Mouse (Mus musculus) hindbrain, embryonic 13.5 days (tissue): ENCODE results near the gene G3bp2. TPM values are rescaled to one million over a fixed set of nuclear protein-coding genes. Genes with fewer than 3 reads are reported as not detected.
A peak's percentile ranks its signal among the peaks of the same experiment; 100 is the strongest.

Source experiments
- ATAC-seq: fragments of 200-750 bp; cut with Nextera tagmentation; 2 replicates; pipeline ENCODE4 v1.8.0; 2017; ENCODE audit warnings: moderate TSS enrichment; ENCODE audit not compliant: low FRiP score
- H3K27ac ChIP-seq: fragments of 300-500 bp; sonication (generic); 2 replicates; pipeline ENCODE4 v1.5.1; 2015; ENCODE audit warnings: inconsistent platforms, mild to moderate bottlenecking, moderate library complexity
- H3K27me3 ChIP-seq: fragments of 300-500 bp; sonication (generic); 2 replicates; pipeline ENCODE4 v1.6.1; 2015; ENCODE audit warnings: mild to moderate bottlenecking, inconsistent platforms
- H3K36me3 ChIP-seq: fragments of 300-500 bp; sonication (generic); 2 replicates; pipeline ENCODE4 v1.6.1; 2015; ENCODE audit warnings: mild to moderate bottlenecking, inconsistent platforms
- H3K4me1 ChIP-seq: fragments of 300-500 bp; sonication (generic); replicated peaks from 2 replicates; pipeline ENCODE4 v1.6.1; 2015; ENCODE audit warnings: inconsistent platforms
- H3K4me2 ChIP-seq: fragments of 300-500 bp; sonication (generic); 2 replicates; pipeline ENCODE4 v1.6.1; 2015; ENCODE audit warnings: inconsistent platforms, mild to moderate bottlenecking, moderate library complexity
- H3K4me3 ChIP-seq: fragments of 300-500 bp; sonication (generic); 2 replicates; pipeline ENCODE4 v1.5.1; 2015; ENCODE audit warnings: mild to moderate bottlenecking, inconsistent platforms
- H3K9ac ChIP-seq: fragments of 300-500 bp; sonication (generic); 2 replicates; pipeline ENCODE4 v1.6.1; 2015; ENCODE audit warnings: mild to moderate bottlenecking, inconsistent platforms
- H3K9me3 ChIP-seq: fragments of 300-500 bp; sonication (generic); 2 replicates; pipeline ENCODE4 v1.6.1; 2016; ENCODE audit warnings: inconsistent platforms
- WGBS: fragments of 180-500 bp; shearing (Covaris S2); methylation state at CpG from one replicate; pipeline ENCODE4 v1.1.7; 2015; 5-methylcytosine and 5-hydroxymethylcytosine counted together
- polyA plus RNA-seq: library from polyadenylated mRNA; unstranded; fragments of >200 nt; fragmentation: Nextera tagmentation; extraction: Ambion mirVana; gene quantifications from 2 replicates; pipeline ENCODE4 v1.2.1, GENCODE M21; 2015

The G3bp2 gene
- polyA plus RNA-seq, 1 experiment from 2014 or later = 425 TPM

- H3K9me3 ChIP-seq = no peaks in the 10 kb centered on the region
These were observed 13.3 kb upstream of the G3bp2 start for GRCm38 (mm10) chr5:92096786-92097185.

GRCm38 (mm10) chr5:92094062-92094415, 10.5 kb upstream of the G3bp2 start:
- Histone ChIP-seq H3K4me1 (peaks cover 8% of the 10 kb centered on the region), H3K27ac (no peak overlapping the region), H3K36me3 (0 out of 2 replicates have a peak, but pooled peaks cover 4% of the 10 kb centered on the region), H3K9ac (no peak overlapping the region), H3K27me3 (no peaks in the 10 kb centered on the region), H3K9me3 (no peaks in the 10 kb centered on the region), H3K4me3 (no peak overlapping the region), H3K4me2 (no peak overlapping the region)
- WGBS = 90% methylated on average over 3 of the region's 3 CpGs
- ATAC-seq = no peak

More at GRCm38 (mm10) chr5:92096786-92097185, 13.3 kb upstream of the G3bp2 start:
- no peak overlapping the region for H3K27ac ChIP-seq
- WGBS = 93% methylated on average over 6 of the region's 6 CpGs
- H3K27me3 ChIP-seq = no peaks in the 10 kb centered on the region
- H3K4me1 ChIP-seq = peaks cover 8% of the 10 kb centered on the region
- no peak for ATAC-seq
- no peak overlapping the region for H3K4me3 ChIP-seq
- H3K9ac ChIP-seq = no peak overlapping the region
- H3K36me3 ChIP-seq = 0 out of 2 replicates have a peak, but pooled peaks cover 4% of the 10 kb centered on the region
- no peak overlapping the region for H3K4me2 ChIP-seq

DNA sequence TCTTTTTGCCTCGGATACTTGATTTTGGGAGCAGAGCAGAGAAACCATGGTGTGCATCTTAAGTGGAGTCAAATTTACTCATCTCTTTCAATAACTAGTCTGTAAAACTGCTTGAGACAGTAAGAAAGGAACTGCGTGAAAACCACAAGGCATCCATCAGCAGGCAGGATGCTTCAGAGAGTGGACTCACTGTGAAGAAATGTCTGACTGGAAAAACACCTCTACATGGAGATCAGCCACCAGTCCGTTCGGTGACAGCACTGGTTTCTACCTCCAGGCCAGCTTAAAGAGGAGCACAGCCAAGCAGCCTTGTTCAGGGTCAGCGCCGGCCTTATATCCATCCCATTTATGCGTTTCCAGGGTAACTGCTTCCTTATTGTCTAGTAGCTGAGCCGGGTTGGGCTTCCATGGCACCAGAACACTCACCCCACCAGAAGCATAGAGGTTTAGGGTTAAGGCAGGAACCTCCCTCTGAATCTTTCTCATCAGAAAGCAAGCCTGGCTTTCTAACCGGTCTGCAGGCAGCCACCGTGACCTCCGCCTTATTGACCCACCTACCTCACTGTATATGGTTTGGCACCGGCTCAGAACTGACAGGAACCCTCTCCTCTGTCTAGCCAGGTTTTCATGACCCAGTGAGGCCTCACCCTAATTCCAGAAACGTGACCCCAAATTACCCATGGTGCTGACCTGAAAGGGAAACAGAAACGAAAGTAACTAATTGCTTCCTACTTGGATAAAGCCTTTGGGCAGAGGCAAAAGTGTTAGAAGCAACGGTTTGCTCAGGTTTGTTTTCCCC, 9.9 kb upstream of the G3bp2 start:
- 0 out of 2 replicates have a peak overlapping the region, but pooled peaks have one; percentile 5 for H3K9ac ChIP-seq
- WGBS = 42% methylated on average over 15 of the region's 15 CpGs
- ATAC-seq = no peak

GRCm38 (mm10) chr5:92087469-92087868, 4.0 kb upstream of the G3bp2 start:
- WGBS = 97% methylated on average over 4 of the region's 4 CpGs
- ATAC-seq = no peak

More for the DNA sequence above, 9.9 kb upstream of the G3bp2 start:
- Histone ChIP-seq H3K4me2 (no peak overlapping the region), H3K27ac (no peak overlapping the region), H3K36me3 (0 out of 2 replicates have a peak, but pooled peaks cover 4% of the 10 kb centered on the region), H3K4me1 (peaks cover 8% of the 10 kb centered on the region), H3K27me3 (no peaks in the 10 kb centered on the region), H3K9me3 (no peaks in the 10 kb centered on the region), H3K4me3 (no peak overlapping the region)

DNA sequence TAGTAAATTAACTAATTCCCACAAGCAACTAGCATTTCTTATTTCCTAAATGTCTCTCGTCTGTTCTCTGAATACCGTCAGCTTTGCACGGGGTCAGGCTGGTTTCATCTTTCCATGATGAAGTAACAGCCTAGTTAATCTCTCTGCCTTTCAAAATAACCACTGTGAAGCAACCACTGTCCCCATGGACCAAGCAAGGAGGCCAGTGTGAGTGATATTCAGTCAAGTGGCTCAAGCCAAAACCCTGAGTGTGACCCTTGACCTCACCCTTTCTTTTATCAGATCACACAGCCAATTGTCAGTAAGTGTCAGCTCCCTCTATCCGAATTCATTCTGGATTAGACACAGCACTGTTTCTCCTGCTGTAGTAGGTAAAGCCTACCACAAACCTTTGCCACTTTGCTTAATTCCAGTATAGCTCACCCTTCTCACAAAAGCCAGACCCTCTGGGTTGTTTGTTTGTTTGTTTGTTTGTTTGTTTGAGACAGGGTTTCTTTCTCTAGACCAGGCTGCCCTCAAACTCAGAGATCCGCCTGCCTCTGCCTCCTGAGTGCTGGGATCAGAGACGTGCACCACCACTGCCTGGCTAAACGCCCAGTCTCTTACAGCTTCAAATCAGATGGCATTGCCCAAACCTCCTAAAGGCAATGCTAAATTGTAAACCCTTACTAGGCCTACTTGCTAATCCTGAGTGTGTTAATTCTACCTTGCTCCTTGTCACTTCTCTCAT, 2.5 kb upstream of the G3bp2 start:
- no peaks in the 10 kb centered on the region for H3K36me3 ChIP-seq
- H3K9me3 ChIP-seq = no peaks in the 10 kb centered on the region
- H3K27ac ChIP-seq = no peak overlapping the region
- H3K4me2 ChIP-seq = no peak overlapping the region
- no peak overlapping the region for H3K4me3 ChIP-seq
- 90% methylated on average over 7 of the region's 7 CpGs for whole genome bisulfite sequencing
- peaks cover 17% of the 10 kb centered on the region for H3K4me1 ChIP-seq
- H3K9ac ChIP-seq = no peak overlapping the region
- no peaks in the 10 kb centered on the region for H3K27me3 ChIP-seq
- no peak for ATAC-seq

More at GRCm38 (mm10) chr5:92087469-92087868, 4.0 kb upstream of the G3bp2 start:
- H3K4me2 ChIP-seq = no peak overlapping the region
- peaks cover 3% of the 10 kb centered on the region for H3K4me1 ChIP-seq
- H3K9ac ChIP-seq = no peak overlapping the region
- no peaks in the 10 kb centered on the region for H3K9me3 ChIP-seq
- H3K27ac ChIP-seq = no peak overlapping the region
- H3K27me3 ChIP-seq = no peaks in the 10 kb centered on the region
- no peak overlapping the region for H3K4me3 ChIP-seq
- H3K36me3 ChIP-seq = no peaks in the 10 kb centered on the region

GRCm38 (mm10) chr5:92085246-92085645, 1.7 kb upstream of the G3bp2 start:
- Histone ChIP-seq H3K4me3 (no peak overlapping the region), H3K27me3 (no peaks in the 10 kb centered on the region), H3K9ac (no peak overlapping the region), H3K36me3 (no peaks in the 10 kb centered on the region), H3K27ac (no peak overlapping the region), H3K9me3 (no peaks in the 10 kb centered on the region), H3K4me1 (peaks cover 24% of the 10 kb centered on the region), H3K4me2 (no peak overlapping the region)
- WGBS = 72% methylated on average over 4 of the region's 4 CpGs
- no peak for ATAC-seq

DNA sequence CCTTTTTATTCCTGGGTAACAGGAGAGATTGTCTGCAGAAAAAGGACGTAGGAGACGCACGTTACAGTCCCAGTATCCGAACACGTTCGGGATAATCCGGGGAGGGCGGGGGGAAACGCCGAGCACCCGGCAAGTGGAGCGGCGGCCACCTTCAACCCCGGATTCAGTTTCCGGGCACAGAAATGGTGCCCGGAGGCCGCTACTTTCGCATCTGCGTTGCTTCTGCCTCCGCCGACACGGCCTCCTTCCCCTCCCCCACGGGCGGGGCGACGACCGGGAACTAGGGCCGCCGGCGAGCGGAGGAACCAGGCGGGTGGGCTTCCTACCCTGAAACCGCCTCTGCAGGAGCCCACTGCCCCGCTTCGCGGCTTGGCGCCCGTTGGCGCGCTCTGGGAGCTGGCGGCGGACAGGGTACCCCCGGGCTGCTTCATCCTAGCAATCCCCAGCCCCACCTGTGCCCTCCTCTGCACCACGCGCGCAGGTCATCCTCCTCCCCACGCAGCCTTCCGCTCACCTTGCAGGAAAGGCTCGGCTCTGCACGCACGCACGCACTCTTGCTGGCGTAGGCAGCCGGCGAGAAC, 608 bp downstream of the G3bp2 start:
- H3K9ac ChIP-seq = peak overlapping the region; percentile 99
- peak; percentile 85 for ATAC-seq
- under 1% methylated on average over 53 of the region's 55 CpGs for WGBS
- H3K4me1 ChIP-seq = peaks cover 38% of the 10 kb centered on the region
- no peaks in the 10 kb centered on the region for H3K27me3 ChIP-seq
- no peaks in the 10 kb centered on the region for H3K9me3 ChIP-seq
- peak overlapping the region; percentile 99 for H3K27ac ChIP-seq
- no peaks in the 10 kb centered on the region for H3K36me3 ChIP-seq
- peak overlapping the region; percentile 81 for H3K4me2 ChIP-seq
- peak overlapping the region; percentile 96 for H3K4me3 ChIP-seq

DNA sequence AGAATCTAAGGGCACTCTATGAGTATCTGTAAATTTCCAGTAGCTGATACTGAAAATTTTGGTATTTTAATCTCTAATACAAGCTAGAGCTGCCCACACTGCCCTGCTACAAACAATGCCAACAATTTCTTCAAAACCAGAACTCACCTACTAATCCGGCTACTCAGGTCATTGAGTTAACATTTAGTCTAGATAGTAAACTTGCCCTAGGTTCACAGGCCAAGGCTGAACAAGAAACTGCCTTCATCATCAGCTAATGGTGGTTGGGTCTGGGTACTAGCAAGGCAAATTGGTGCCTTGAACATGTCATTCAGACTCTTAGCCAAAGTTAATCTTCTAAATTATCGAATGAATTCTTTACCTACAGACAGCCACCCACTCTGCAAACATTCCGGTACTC, 2.2 kb downstream of the G3bp2 start:
- WGBS = 78% methylated on average over 3 of the region's 3 CpGs
- H3K36me3 ChIP-seq = no peaks in the 10 kb centered on the region
- H3K27ac ChIP-seq = no peak overlapping the region
- no peak for ATAC-seq
- H3K27me3 ChIP-seq = no peaks in the 10 kb centered on the region
- peak overlapping the region; percentile 81 for H3K4me2 ChIP-seq
- no peaks in the 10 kb centered on the region for H3K9me3 ChIP-seq
- peak overlapping the region; percentile 96 for H3K4me3 ChIP-seq
- H3K4me1 ChIP-seq = peaks cover 38% of the 10 kb centered on the region
- peak overlapping the region; percentile 99 for H3K9ac ChIP-seq

DNA sequence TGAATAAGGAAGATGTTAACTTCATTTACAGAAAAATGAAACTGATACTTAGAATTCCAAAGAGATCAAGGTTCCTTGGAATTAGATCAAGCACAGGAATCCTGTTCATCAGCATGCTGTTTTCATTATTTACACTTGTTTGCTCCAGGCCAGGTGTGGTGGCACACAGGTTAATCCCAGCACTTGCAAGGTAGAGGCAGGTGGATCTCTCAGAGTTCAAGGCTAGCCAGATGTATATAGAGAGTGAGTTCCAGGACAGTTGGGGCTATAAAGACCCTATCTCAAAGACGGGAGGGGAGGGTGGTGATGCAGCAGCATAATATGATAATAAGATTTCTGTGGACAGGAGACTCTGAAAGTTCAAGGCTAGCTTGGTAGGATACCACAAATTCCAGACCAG, 3.1 kb downstream of the G3bp2 start:
- Histone ChIP-seq H3K27me3 (no peaks in the 10 kb centered on the region), H3K36me3 (no peaks in the 10 kb centered on the region), H3K4me2 (peak overlapping the region; percentile 81; the same call in 1 of the 2 replicates), H3K4me1 (peaks cover 38% of the 10 kb centered on the region), H3K9ac (no peak overlapping the region), H3K27ac (no peak overlapping the region), H3K9me3 (no peaks in the 10 kb centered on the region), H3K4me3 (no peak overlapping the region)
- ATAC-seq = no peak
- WGBS = 74% methylated on average over 1 of the region's 1 CpGs

DNA sequence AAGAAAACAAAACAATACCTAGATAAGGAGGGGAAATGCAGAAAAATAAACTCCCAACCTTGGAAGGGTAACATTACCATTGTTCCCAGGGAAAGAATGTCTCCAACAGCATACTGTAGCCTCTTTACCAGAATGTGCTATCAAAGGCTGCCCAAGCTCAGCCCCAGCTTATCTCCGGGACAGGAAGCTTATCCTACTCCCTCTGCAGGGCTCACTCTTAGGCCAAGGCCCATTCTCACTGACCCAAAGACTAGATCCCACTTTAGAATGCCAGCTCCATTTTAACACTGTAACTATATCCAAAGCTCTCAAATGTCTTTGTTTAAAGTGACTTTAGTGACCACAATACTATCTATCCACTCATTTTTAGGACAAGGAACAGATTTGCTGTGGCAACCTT, 4.2 kb downstream of the G3bp2 start:
- Histone ChIP-seq H3K9me3 (no peaks in the 10 kb centered on the region), H3K9ac (no peak overlapping the region), H3K36me3 (no peaks in the 10 kb centered on the region), H3K4me3 (no peak overlapping the region), H3K27ac (no peak overlapping the region), H3K27me3 (no peaks in the 10 kb centered on the region), H3K4me1 (peaks cover 37% of the 10 kb centered on the region), H3K4me2 (no peak overlapping the region)
- 84% methylated on average over 1 of the region's 1 CpGs for WGBS
- no peak for ATAC-seq

- Histone ChIP-seq H3K4me3 (no peak overlapping the region), H3K9me3 (no peaks in the 10 kb centered on the region), H3K4me1 (peaks cover 37% of the 10 kb centered on the region), H3K36me3 (no peaks in the 10 kb centered on the region), H3K27ac (no peak overlapping the region), H3K4me2 (no peak overlapping the region), H3K27me3 (no peaks in the 10 kb centered on the region), H3K9ac (no peak overlapping the region)
- no peak for ATAC-seq
These were observed 4.8 kb downstream of the G3bp2 start for GRCm38 (mm10) chr5:92078751-92079150.

GRCm38 (mm10) chr5:92076273-92076672, 7.2 kb downstream of the G3bp2 start:
- Histone ChIP-seq H3K4me2 (no peak overlapping the region), H3K27ac (no peak overlapping the region)
- WGBS = 88% methylated on average over 1 of the region's 1 CpGs

More at GRCm38 (mm10) chr5:92076273-92076672, 7.2 kb downstream of the G3bp2 start:
- Histone ChIP-seq H3K36me3 (0 out of 2 replicates have a peak, but pooled peaks cover 1% of the 10 kb centered on the region), H3K9ac (no peak overlapping the region), H3K9me3 (no peaks in the 10 kb centered on the region), H3K4me1 (peaks cover 28% of the 10 kb centered on the region), H3K4me3 (no peak overlapping the region), H3K27me3 (no peaks in the 10 kb centered on the region)
- no peak for ATAC-seq
